Comparison of ENCODE assay signal across 11 mouse cellular contexts in the genomic region with DNA sequence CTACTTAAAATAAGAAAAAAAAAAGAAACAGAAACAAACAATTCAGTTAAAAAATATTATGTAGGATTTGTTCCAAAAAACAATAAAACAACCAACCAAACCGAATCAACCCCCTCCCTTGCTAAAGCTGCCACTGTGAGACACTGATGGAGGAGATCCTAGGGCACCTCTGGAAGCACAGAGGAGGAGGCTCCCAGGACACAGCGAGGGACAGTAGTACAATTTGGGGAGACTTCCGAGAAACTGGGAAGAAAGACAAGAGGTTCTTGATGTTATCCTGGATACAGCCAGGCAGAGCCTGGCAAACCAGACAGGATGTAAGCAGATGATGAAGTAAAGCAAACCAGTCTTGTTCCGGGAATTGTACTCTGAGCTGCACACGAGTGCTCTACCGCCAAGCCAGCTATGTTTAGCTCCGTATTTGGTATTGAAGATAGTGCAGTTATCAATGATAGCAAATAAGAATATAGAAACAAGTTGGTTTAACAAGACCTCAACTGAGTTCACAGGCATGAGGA. TPM values are rescaled to one million over a fixed set of nuclear protein-coding genes. Genes with fewer than 3 reads are reported as not detected.
"Had no signal": no experiment of that assay in that cellular context is flagged by ENCODE, and none has a peak within 500 bp of the region (broad histone marks: within the 10 kb centered on the region; RNA-seq: fewer than 3 reads in every experiment).

No protein-coding gene starts in this region.

- H3K9ac ChIP-seq: intestine, embryonic 15.5 days; limb, embryonic 13.5 days; liver, embryonic 14.5 days; midbrain, embryonic 13.5 days had no signal

- H3K27ac ChIP-seq: intestine, embryonic 15.5 days; layer of hippocampus, adult 2 months; limb, embryonic 13.5 days; liver, embryonic 14.5 days; midbrain, embryonic 13.5 days had no signal

- H3K27me3 ChIP-seq: intestine, embryonic 15.5 days; limb, embryonic 13.5 days; midbrain, embryonic 13.5 days had no signal

- ATAC-seq: intestine, embryonic 15.5 days; midbrain, embryonic 13.5 days had no signal

- H3K4me3 ChIP-seq: intestine, embryonic 15.5 days; layer of hippocampus, adult 2 months; limb, embryonic 13.5 days; midbrain, embryonic 13.5 days had no signal

- H3K4me2 ChIP-seq: intestine, embryonic 15.5 days; limb, embryonic 13.5 days; midbrain, embryonic 13.5 days had no signal

- H3K4me1 ChIP-seq: intestine, embryonic 15.5 days; limb, embryonic 13.5 days; midbrain, embryonic 13.5 days had no signal

- H3K36me3 ChIP-seq: intestine, embryonic 15.5 days; limb, embryonic 13.5 days; midbrain, embryonic 13.5 days had no signal

- DNase-seq: kidney, adult 18-20 months; kidney, postnatal 36 days; left cerebral cortex, postnatal 4 days; right cerebral cortex, postnatal 14 days; thymus, postnatal 36 days had no signal

- H3K9me3 ChIP-seq: intestine, embryonic 15.5 days; limb, embryonic 13.5 days; midbrain, embryonic 13.5 days had no signal

RNA-seq across cellular contexts. Expression of gene Hist1h2ad, which starts 29.1 kb away (rescaled TPM):
- polyA plus RNA-seq: midbrain, postnatal 0 days had no signal
